Mouse (Mus musculus) neural tube, embryonic 11.5 days (tissue): ENCODE results near the gene Emc10. TPM values are rescaled to one million over a fixed set of nuclear protein-coding genes. Genes with fewer than 3 reads are reported as not detected.

Experiments
- ATAC-seq: fragments of 200-750 bp; cut with Nextera tagmentation; 2 replicates; pipeline ENCODE4 v1.8.0; 2017; ENCODE audit warnings: moderate number of reproducible peaks, mild to moderate bottlenecking, moderate TSS enrichment, moderate library complexity; ENCODE audit not compliant: insufficient read depth, low FRiP score, low TSS enrichment
- DNase-seq: peaks from one replicate; pipeline ENCODE4 v3.0.0-alpha.2; 2015; ENCODE audit warnings: low spot score
- H3K27ac ChIP-seq: fragments of 300-500 bp; sonication (generic); 2 replicates; pipeline ENCODE4 v1.5.1; 2014; ENCODE audit warnings: low read depth, mild to moderate bottlenecking, low read length
- H3K27me3 ChIP-seq: fragments of 300-500 bp; sonication (generic); 2 replicates; pipeline ENCODE4 v1.6.1; 2014; ENCODE audit warnings: mild to moderate bottlenecking, low read length, mixed read lengths; ENCODE audit not compliant: control insufficient read depth, insufficient read depth
- H3K36me3 ChIP-seq: fragments of 300-500 bp; sonication (generic); 2 replicates; pipeline ENCODE4 v1.6.1; 2014; ENCODE audit warnings: mild to moderate bottlenecking, low read length, moderate library complexity, mixed read lengths; ENCODE audit not compliant: control insufficient read depth, insufficient read depth
- H3K4me1 ChIP-seq: fragments of 300-500 bp; sonication (generic); 2 replicates; pipeline ENCODE4 v1.6.1; 2014; ENCODE audit warnings: low read length, mixed read lengths; ENCODE audit not compliant: control insufficient read depth, insufficient read depth
- H3K4me2 ChIP-seq: fragments of 300-500 bp; sonication (generic); 2 replicates; pipeline ENCODE4 v1.6.1; 2014; ENCODE audit warnings: low read depth, mild to moderate bottlenecking, moderate library complexity
- H3K4me3 ChIP-seq: fragments of 300-500 bp; sonication (generic); 2 replicates; pipeline ENCODE4 v1.5.1; 2014; ENCODE audit warnings: low read depth, low read length
- H3K9ac ChIP-seq: fragments of 300-500 bp; sonication (generic); 2 replicates; pipeline ENCODE4 v1.6.1; 2014; ENCODE audit warnings: mild to moderate bottlenecking, low read length
- H3K9me3 ChIP-seq: fragments of 300-500 bp; sonication (generic); 2 replicates; pipeline ENCODE4 v1.6.1; 2016; ENCODE audit warnings: low read length; ENCODE audit not compliant: control insufficient read depth
- WGBS: fragments of 180-500 bp; shearing (Covaris S2); extraction: QIAGEN DNeasy Blood & Tissue Kit; methylation state at CpG from one replicate; pipeline ENCODE4 v1.1.7; 2014; 5-methylcytosine and 5-hydroxymethylcytosine counted together
- polyA plus RNA-seq: library from polyadenylated mRNA; unstranded; fragments of >200 nt; fragmentation: Nextera tagmentation; extraction: Ambion mirVana; gene quantifications from 2 replicates; pipeline ENCODE4 v1.2.1, GENCODE M21; 2014

Gene Emc10
- polyA plus RNA-seq, 1 experiment from 2014 or later, result 110 TPM

- peaks cover 2% of the 10 kb centered on the region for H3K36me3 ChIP-seq
- H3K27me3 ChIP-seq, result peaks cover 29% of the 10 kb centered on the region
- WGBS, result 57% methylated on average over 12 of the region's 12 CpGs
- no peaks in the 10 kb centered on the region for H3K9me3 ChIP-seq
- ATAC-seq, result no peak
- H3K9ac ChIP-seq, result no peak overlapping the region
- peaks cover 21% of the 10 kb centered on the region; the same call in 1 of the 2 replicates for H3K4me1 ChIP-seq
- DNase-seq, result no peak
- H3K27ac ChIP-seq, result no peak overlapping the region
- H3K4me3 ChIP-seq, result no peak overlapping the region
- no peak overlapping the region for H3K4me2 ChIP-seq
These were observed 50.1 kb downstream of the Emc10 start for GRCm38 (mm10) chr7:44446070-44446855.

DNA sequence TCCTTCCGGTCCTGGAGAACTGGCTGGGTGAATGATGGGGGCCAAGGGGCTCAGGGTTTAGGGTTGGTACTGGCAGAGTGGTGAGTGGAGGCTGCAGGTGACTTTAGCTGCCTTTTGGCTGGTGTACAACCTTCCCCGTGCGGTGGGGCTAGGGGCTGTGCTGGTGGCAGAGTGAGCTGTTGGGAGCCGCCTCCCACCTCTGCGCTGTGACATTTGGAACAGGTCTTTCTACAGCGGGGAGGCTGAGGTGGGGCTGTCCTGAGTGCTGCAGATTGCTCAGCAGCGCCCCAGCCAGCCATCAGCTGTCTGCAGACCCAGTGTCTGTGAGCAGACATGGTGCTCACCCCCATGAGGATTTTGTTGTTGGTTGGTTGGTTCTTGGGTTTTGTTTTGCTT, 50.8 kb downstream of the Emc10 start:
- H3K4me2 ChIP-seq, result peak overlapping the region; percentile 81; the same call in 1 of the 2 replicates
- DNase-seq (no peak), ATAC-seq (no peak)
- H3K9ac ChIP-seq, result no peak overlapping the region
- peaks cover 2% of the 10 kb centered on the region for H3K36me3 ChIP-seq
- H3K4me1 ChIP-seq, result peaks cover 21% of the 10 kb centered on the region; the same call in 1 of the 2 replicates
- no peak overlapping the region for H3K27ac ChIP-seq
- H3K9me3 ChIP-seq, result no peaks in the 10 kb centered on the region
- 9% methylated on average over 7 of the region's 7 CpGs for WGBS
- peaks cover 32% of the 10 kb centered on the region for H3K27me3 ChIP-seq
- no peak overlapping the region; the same call in 1 of the 2 replicates for H3K4me3 ChIP-seq

GRCm38 (mm10) chr7:44444886-44445527, 51.3 kb downstream of the Emc10 start:
- ATAC-seq, result no peak
- peaks cover 21% of the 10 kb centered on the region; the same call in 1 of the 2 replicates for H3K4me1 ChIP-seq
- H3K9ac ChIP-seq, result peak overlapping the region; percentile 31
- peak overlapping the region; percentile 81 for H3K4me2 ChIP-seq
- no peak for DNase-seq
- 11% methylated on average over 29 of the region's 29 CpGs for WGBS
- peaks cover 2% of the 10 kb centered on the region for H3K36me3 ChIP-seq
- peaks cover 37% of the 10 kb centered on the region for H3K27me3 ChIP-seq
- no peaks in the 10 kb centered on the region for H3K9me3 ChIP-seq
- no peak overlapping the region for H3K27ac ChIP-seq
- H3K4me3 ChIP-seq, result no peak overlapping the region; the same call in 1 of the 2 replicates

- no peak overlapping the region for H3K27ac ChIP-seq
- peaks cover 21% of the 10 kb centered on the region; the same call in 1 of the 2 replicates for H3K4me1 ChIP-seq
- peak overlapping the region; percentile 54 for H3K4me3 ChIP-seq
- WGBS, result 6% methylated on average over 20 of the region's 20 CpGs
- ATAC-seq (peak; percentile 37), DNase-seq (peak; percentile 65)
- peak overlapping the region; percentile 81 for H3K4me2 ChIP-seq
- H3K36me3 ChIP-seq, result peaks cover 2% of the 10 kb centered on the region
- H3K27me3 ChIP-seq, result peaks cover 42% of the 10 kb centered on the region
- no peaks in the 10 kb centered on the region for H3K9me3 ChIP-seq
- H3K9ac ChIP-seq, result peak overlapping the region; percentile 93
These were observed 52.8 kb downstream of the Emc10 start for GRCm38 (mm10) chr7:44443268-44444173.

- peak; percentile 66 for DNase-seq
- peak overlapping the region; percentile 83 for H3K27ac ChIP-seq
- peaks cover 42% of the 10 kb centered on the region for H3K27me3 ChIP-seq
- peak; percentile 50 for ATAC-seq
- 1% methylated on average over 9 of the region's 14 CpGs for WGBS
- H3K4me2 ChIP-seq, result peak overlapping the region; percentile 81
- no peaks in the 10 kb centered on the region for H3K9me3 ChIP-seq
- peak overlapping the region; percentile 93 for H3K9ac ChIP-seq
- peaks cover 21% of the 10 kb centered on the region; the same call in 1 of the 2 replicates for H3K4me1 ChIP-seq
- no peaks in the 10 kb centered on the region; the same call in 1 of the 2 replicates for H3K36me3 ChIP-seq
- peak overlapping the region; percentile 54 for H3K4me3 ChIP-seq
These were observed 53.9 kb downstream of the Emc10 start for GRCm38 (mm10) chr7:44442407-44442821.

DNA sequence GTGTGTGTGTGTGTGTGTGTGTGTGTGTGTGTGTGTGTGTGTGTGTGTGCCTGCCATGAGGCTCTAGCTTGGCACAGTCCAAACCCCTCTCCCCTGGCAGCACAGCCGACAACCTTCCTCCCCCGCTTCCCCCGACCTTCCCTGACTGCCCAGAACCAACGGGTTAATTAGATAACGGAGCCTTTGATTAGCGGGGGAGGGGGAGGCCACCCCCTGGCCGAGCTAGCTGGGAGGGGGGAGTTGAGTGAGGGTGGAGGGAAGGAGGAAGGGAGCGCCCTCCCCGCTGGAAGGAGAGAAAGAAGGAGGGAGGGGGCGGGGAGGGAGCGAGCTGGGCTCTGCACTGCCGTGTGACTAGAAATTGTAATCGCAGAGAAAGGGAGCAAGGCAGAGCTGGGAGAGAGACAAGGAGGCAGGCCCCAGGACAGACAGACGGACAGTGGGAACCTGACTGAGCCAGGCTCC, 54.6 kb downstream of the Emc10 start:
- DNase-seq, result peak; percentile 76
- H3K4me2 ChIP-seq, result peak overlapping the region; percentile 81
- H3K27ac ChIP-seq, result peak overlapping the region; percentile 83
- no peaks in the 10 kb centered on the region; the same call in 1 of the 2 replicates for H3K36me3 ChIP-seq
- WGBS, result 2% methylated on average over 14 of the region's 14 CpGs
- peaks cover 42% of the 10 kb centered on the region for H3K27me3 ChIP-seq
- H3K4me3 ChIP-seq, result peak overlapping the region; percentile 54
- H3K9ac ChIP-seq, result peak overlapping the region; percentile 93
- peaks cover 21% of the 10 kb centered on the region; the same call in 1 of the 2 replicates for H3K4me1 ChIP-seq
- ATAC-seq, result peak; percentile 62
- no peaks in the 10 kb centered on the region for H3K9me3 ChIP-seq

DNA sequence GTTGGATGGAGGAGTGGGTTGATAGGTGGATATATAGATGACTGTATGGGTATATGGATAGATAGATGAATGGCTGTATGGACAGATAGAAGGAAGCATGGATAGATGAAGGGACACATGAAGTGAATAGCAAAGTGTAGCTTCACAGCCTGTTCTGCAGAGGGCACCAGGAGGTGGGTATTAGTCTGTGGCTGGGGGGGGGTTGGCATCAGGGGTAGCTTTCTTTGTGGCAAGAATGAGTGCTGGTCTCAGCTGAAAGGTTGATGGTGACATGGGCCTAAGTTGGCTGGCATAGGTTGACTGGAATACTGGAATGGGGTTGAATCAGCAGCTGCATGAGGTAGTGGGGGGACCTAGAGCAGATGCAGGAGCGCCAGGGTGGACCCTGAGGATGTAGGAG, 55.1 kb downstream of the Emc10 start:
- H3K4me2 ChIP-seq, result peak overlapping the region; percentile 81; the same call in 1 of the 2 replicates
- DNase-seq, result no peak
- H3K9ac ChIP-seq, result no peak overlapping the region
- ATAC-seq, result no peak
- peaks cover 21% of the 10 kb centered on the region; the same call in 1 of the 2 replicates for H3K4me1 ChIP-seq
- H3K36me3 ChIP-seq, result no peaks in the 10 kb centered on the region
- no peaks in the 10 kb centered on the region for H3K9me3 ChIP-seq
- peaks cover 38% of the 10 kb centered on the region for H3K27me3 ChIP-seq
- no peak overlapping the region for H3K4me3 ChIP-seq
- WGBS, result no CpG with 5 or more reads among the region's 1 CpGs
- no peak overlapping the region for H3K27ac ChIP-seq

DNA sequence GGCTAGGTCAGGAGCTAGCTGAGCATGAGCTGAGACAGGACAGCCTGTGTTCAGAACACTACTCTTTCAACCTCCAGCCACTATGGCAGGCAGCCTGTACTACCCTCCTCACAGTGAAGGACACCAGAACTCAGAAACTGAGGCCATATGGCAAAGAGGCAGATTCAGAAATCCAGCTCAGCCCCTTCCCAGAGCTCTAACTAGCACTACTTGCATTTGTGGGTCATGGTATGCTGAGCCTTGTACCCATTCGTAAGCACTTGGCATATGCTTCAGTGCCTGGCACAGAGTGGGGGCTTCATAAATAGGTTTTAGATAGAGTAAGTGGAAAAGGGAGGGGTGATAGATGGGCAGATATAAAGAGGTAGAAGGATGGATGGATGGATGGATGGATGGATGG, 55.9 kb downstream of the Emc10 start:
- Histone ChIP-seq H3K4me1 (peaks cover 21% of the 10 kb centered on the region; the same call in 1 of the 2 replicates), H3K27ac (no peak overlapping the region), H3K9me3 (no peaks in the 10 kb centered on the region), H3K36me3 (no peaks in the 10 kb centered on the region), H3K9ac (no peak overlapping the region), H3K4me2 (no peak overlapping the region), H3K27me3 (peaks cover 37% of the 10 kb centered on the region), H3K4me3 (no peak overlapping the region)
- no peak for ATAC-seq
- DNase-seq, result no peak
- 91% methylated on average over 1 of the region's 1 CpGs for WGBS
